ENCODE assay signal across 9 mouse cellular contexts in genomic region chr4:130309254-130309653, GRCm38 (mm10). TPM values are rescaled to one million over a fixed set of nuclear protein-coding genes. Genes with fewer than 3 reads are reported as not detected.
DNase-seq lines count a peak whose midpoint lies in the region; ATAC-seq and TF ChIP-seq lines count a peak whose summit lies in the region.
"Had no signal": no experiment of that assay in that cellular context is flagged by ENCODE, and none has a peak within 500 bp of the region (broad histone marks: within the 10 kb centered on the region; RNA-seq: fewer than 3 reads in every experiment).

No protein-coding gene starts in this region.

- H3K27me3 ChIP-seq in heart, embryonic 14.5 days (ENCODE audit: control insufficient read depth, insufficient read depth, low read length): peaks cover 5% of the 10 kb centered on the region; the same call in 1 of the 2 replicates
- H3K27me3 ChIP-seq in forebrain, embryonic 13.5 days: peaks cover 53% of the 10 kb centered on the region
- H3K27me3 ChIP-seq in midbrain, embryonic 10.5 days (ENCODE audit: low read depth, poor library complexity, severe bottlenecking): peaks cover 77% of the 10 kb centered on the region

- in situ Hi-C loops in ES-E14 (cut with MboI; ENCODE audit: low sequenced_read_pairs in 2 of 2, unreplicated experiment in 2 of 2): no loop called here

- peak overlapping the region; percentile 59 to 84 for H3K4me3 ChIP-seq in heart, embryonic 14.5 days (ENCODE audit: control insufficient read depth in 1 of 2, insufficient read depth in 1 of 2, low read depth in 1 of 2, low read length in 2 of 2)
- peak overlapping the region; percentile 81 to 86 for H3K4me3 ChIP-seq in ES-E14 (ENCODE audit: insufficient read depth in 1 of 2, low read depth in 1 of 2, low read length in 2 of 2, poor library complexity in 1 of 2, severe bottlenecking in 1 of 2)
- peak overlapping the region; percentile 57 for H3K4me3 ChIP-seq in forebrain, embryonic 13.5 days
- H3K4me3 ChIP-seq in midbrain, embryonic 10.5 days: peak overlapping the region; percentile 62

- H3K9me3 ChIP-seq in heart, embryonic 14.5 days (ENCODE audit: control insufficient read depth, low read length): no peaks in the 10 kb centered on the region
- H3K9me3 ChIP-seq in ES-E14 (ENCODE audit: control insufficient read depth, insufficient read depth, low read depth, low read length): no peaks in the 10 kb centered on the region
- H3K9me3 ChIP-seq in forebrain, embryonic 13.5 days (replicated peaks): no peaks in the 10 kb centered on the region
- no peaks in the 10 kb centered on the region for H3K9me3 ChIP-seq in midbrain, embryonic 10.5 days (replicated peaks)

- 23% methylated on average over 8 of the region's 8 CpGs for WGBS in heart, embryonic 14.5 days
- WGBS in forebrain, embryonic 13.5 days: 47% methylated on average over 8 of the region's 8 CpGs
- WGBS in midbrain, embryonic 10.5 days: 47% methylated on average over 8 of the region's 8 CpGs

- peak overlapping the region; percentile 89 for H3K4me2 ChIP-seq in heart, embryonic 14.5 days (ENCODE audit: low read length)
- peak overlapping the region; percentile 91 for H3K4me2 ChIP-seq in forebrain, embryonic 13.5 days

- H3K9ac ChIP-seq in heart, embryonic 14.5 days (ENCODE audit: low read length): peak overlapping the region; percentile 82
- peak overlapping the region; percentile 77 for H3K9ac ChIP-seq in ES-E14 (ENCODE audit: insufficient read depth, low read depth, low read length, poor library complexity, severe bottlenecking)
- H3K9ac ChIP-seq in forebrain, embryonic 13.5 days: peak overlapping the region; percentile 63

- peaks cover 34% of the 10 kb centered on the region for H3K36me3 ChIP-seq in heart, embryonic 14.5 days (ENCODE audit: control insufficient read depth, insufficient read depth, low read length)
- peaks cover 33% of the 10 kb centered on the region for H3K36me3 ChIP-seq in ES-E14 (ENCODE audit: control insufficient read depth, insufficient read depth, low read length, poor library complexity, severe bottlenecking)
- peaks cover 10% of the 10 kb centered on the region for H3K36me3 ChIP-seq in forebrain, embryonic 13.5 days (ENCODE audit: poor library complexity, severe bottlenecking)
- H3K36me3 ChIP-seq in midbrain, embryonic 10.5 days: peaks cover 9% of the 10 kb centered on the region

- 0 out of 2 replicates have a peak, but pooled peaks have one; percentile 17 for ATAC-seq in heart, embryonic 14.5 days (ENCODE audit: insufficient number of reproducible peaks, insufficient read depth, low FRiP score, low read depth)
- no peak for ATAC-seq in forebrain, embryonic 13.5 days
- ATAC-seq in cerebellum, adult (ENCODE audit: insufficient number of reproducible peaks, low FRiP score, low TSS enrichment): no peak

- peak overlapping the region; percentile 79 to 92 for H3K27ac ChIP-seq in heart, embryonic 14.5 days (replicated peaks in 1 of 2; ENCODE audit: control insufficient read depth in 1 of 2, insufficient read depth in 1 of 2, low read depth in 2 of 2, low read length in 2 of 2)
- H3K27ac ChIP-seq in ES-E14 (ENCODE audit: insufficient read depth, low read depth, low read length, poor library complexity, severe bottlenecking): no peak overlapping the region; the same call in 1 of the 2 replicates
- no peak overlapping the region for H3K27ac ChIP-seq in forebrain, embryonic 13.5 days
- no peak overlapping the region for H3K27ac ChIP-seq in midbrain, embryonic 10.5 days (replicated peaks)

- peaks cover 23 to 47% of the 10 kb centered on the region in 2 experiments for H3K4me1 ChIP-seq in heart, embryonic 14.5 days (ENCODE audit: control insufficient read depth in 2 of 2, insufficient read depth in 2 of 2, low read length in 2 of 2)
- H3K4me1 ChIP-seq in ES-E14 (ENCODE audit: control insufficient read depth in 2 of 2, insufficient read depth in 2 of 2, low read length in 2 of 2, poor library complexity in 1 of 2): peaks cover 9 to 31% of the 10 kb centered on the region in 2 experiments
- H3K4me1 ChIP-seq in forebrain, embryonic 13.5 days: peaks cover 14% of the 10 kb centered on the region
- H3K4me1 ChIP-seq in midbrain, embryonic 10.5 days: peaks cover 31% of the 10 kb centered on the region

- DNase-seq in heart, adult 18-20 months: no peak
- DNase-seq in ES-E14 (ENCODE audit: low read depth, low spot score): no peak
- DNase-seq in midbrain, embryonic 10.5 days (ENCODE audit: low spot score): no peak
- no peak for DNase-seq in adrenal gland, postnatal 10 days
- DNase-seq in lung, postnatal 10 days: no peak

TF ChIP-seq in ES-E14, 5 proteins besides CTCF, POLR2A, EP300 and RAD21:
- TF ChIP-seq HCFC1 (IDR thresholded peaks at IDR 0.05; ENCODE audit: borderline replicate concordance, insufficient read depth, low read length) (no peak), MAFK (IDR thresholded peaks at IDR 0.05; ENCODE audit: insufficient read depth, low read depth, low read length) (no peak), ZNF384 (IDR thresholded peaks at IDR 0.05; ENCODE audit: low read depth, low read length) (no peak)

RNA-seq across cellular contexts. Expression of gene Gm10570, which starts 0.8 kb away (rescaled TPM):
- 0.74 and 1.2 TPM in 2 replicates for polyA plus RNA-seq in heart, embryonic 14.5 days (2014; fragmentation: Nextera tagmentation; extraction: Ambion mirVana)
- total RNA-seq in heart, adult 18-20 months (2021): not detected
- 0.49 TPM in 1 of 2 replicates, not detected in the other for total RNA-seq in ES-E14 (2012; rRNA removed)
- polyA plus RNA-seq in forebrain, embryonic 13.5 days (2015; fragmentation: Nextera tagmentation; extraction: Ambion mirVana): 0.72 TPM in 1 of 2 replicates, not detected in the other
- polyA plus RNA-seq in midbrain, embryonic 10.5 days (2016; fragmentation: Nextera tagmentation; extraction: Ambion mirVana): not detected in 2 replicates
- total RNA-seq in adrenal gland, postnatal 10 days (2021): 1 to 10 TPM in 1 of 2 experiments, not detected in 1; 1.3 TPM
- polyA plus RNA-seq: gonadal fat pad, adult 2 months had no signal

RNA-seq across cellular contexts. Expression of gene Fabp3, which starts 0.9 kb away (rescaled TPM):
- polyA plus RNA-seq in heart, embryonic 14.5 days (2014; fragmentation: Nextera tagmentation; extraction: Ambion mirVana): 1,549 and 1,575 TPM in 2 replicates
- 1,000 to 10,000 TPM; 5,802 to 6,041 TPM for total RNA-seq in heart, adult 18-20 months (2021)
- 97.5 and 145 TPM in 2 replicates for total RNA-seq in ES-E14 (2012; rRNA removed)
- polyA plus RNA-seq in forebrain, embryonic 13.5 days (2015; fragmentation: Nextera tagmentation; extraction: Ambion mirVana): 46.8 and 49.5 TPM in 2 replicates
- 7.2 and 11.0 TPM in 2 replicates for polyA plus RNA-seq in midbrain, embryonic 10.5 days (2016; fragmentation: Nextera tagmentation; extraction: Ambion mirVana)
- 100 to 1,000 TPM; 110 to 422 TPM for total RNA-seq in adrenal gland, postnatal 10 days (2021)

RNA-seq across cellular contexts. Expression of gene Serinc2, which starts 30.2 kb away (rescaled TPM):
- polyA plus RNA-seq in heart, embryonic 14.5 days (2014; fragmentation: Nextera tagmentation; extraction: Ambion mirVana): 6.0 and 7.5 TPM in 2 replicates
- total RNA-seq in heart, adult 18-20 months (2021): 1 to 10 TPM; 2.0 to 2.2 TPM
- total RNA-seq in ES-E14 (2012; rRNA removed): 4.6 and 8.0 TPM in 2 replicates
- 101 and 107 TPM in 2 replicates for polyA plus RNA-seq in forebrain, embryonic 13.5 days (2015; fragmentation: Nextera tagmentation; extraction: Ambion mirVana)
- 40.1 and 59.3 TPM in 2 replicates for polyA plus RNA-seq in midbrain, embryonic 10.5 days (2016; fragmentation: Nextera tagmentation; extraction: Ambion mirVana)
- 1 to 10 TPM; 2.9 to 5.1 TPM for total RNA-seq in adrenal gland, postnatal 10 days (2021)

RNA-seq across cellular contexts. Expression of gene Zcchc17, which starts 50.5 kb away (rescaled TPM):
- polyA plus RNA-seq in heart, embryonic 14.5 days (2014; fragmentation: Nextera tagmentation; extraction: Ambion mirVana): 47.9 and 50.3 TPM in 2 replicates
- total RNA-seq in heart, adult 18-20 months (2021): 10 to 100 TPM; 22.4 to 26.3 TPM
- total RNA-seq in ES-E14 (2012; rRNA removed): 22.3 and 33.3 TPM in 2 replicates
- polyA plus RNA-seq in forebrain, embryonic 13.5 days (2015; fragmentation: Nextera tagmentation; extraction: Ambion mirVana): 84.6 and 90.5 TPM in 2 replicates
- 69.2 and 73.3 TPM in 2 replicates for polyA plus RNA-seq in midbrain, embryonic 10.5 days (2016; fragmentation: Nextera tagmentation; extraction: Ambion mirVana)
- 10 to 100 TPM; 35.5 to 38.7 TPM for total RNA-seq in adrenal gland, postnatal 10 days (2021)

RNA-seq across cellular contexts. Expression of gene Snrnp40, which starts 50.7 kb away (rescaled TPM):
- 68.2 and 74.5 TPM in 2 replicates for polyA plus RNA-seq in heart, embryonic 14.5 days (2014; fragmentation: Nextera tagmentation; extraction: Ambion mirVana)
- 10 to 100 TPM; 15.3 to 17.5 TPM for total RNA-seq in heart, adult 18-20 months (2021)
- total RNA-seq in ES-E14 (2012; rRNA removed): 136 and 147 TPM in 2 replicates
- 177 and 180 TPM in 2 replicates for polyA plus RNA-seq in forebrain, embryonic 13.5 days (2015; fragmentation: Nextera tagmentation; extraction: Ambion mirVana)
- 226 and 229 TPM in 2 replicates for polyA plus RNA-seq in midbrain, embryonic 10.5 days (2016; fragmentation: Nextera tagmentation; extraction: Ambion mirVana)
- total RNA-seq in adrenal gland, postnatal 10 days (2021): 10 to 100 TPM; 35.3 to 39.0 TPM

Comparison
In these comparisons a context has a peak if more than half of its experiments do, and no peak if none do; other contexts are left out.
1. H3K27ac ChIP-seq: peak in heart, embryonic 14.5 days (2 of 2); none in ES-E14 (single experiment), forebrain, embryonic 13.5 days (single experiment) and midbrain, embryonic 10.5 days (single experiment).
2. RNA of gene Fabp3, which starts 0.9 kb away (total RNA-seq): 5,802 to 6,041 TPM in heart, adult 18-20 months; 110 to 422 TPM in adrenal gland, postnatal 10 days and 97.5 to 145 TPM in ES-E14; every median in the first group is over 10 times any median in the second.
3. Peak in every context shown above with its lines, with median percentiles within 50 percentile points of each other: H3K4me3 ChIP-seq and H3K9ac ChIP-seq.